Mouse (Mus musculus): ENCODE measurements around the gene Setd3.

DNA sequence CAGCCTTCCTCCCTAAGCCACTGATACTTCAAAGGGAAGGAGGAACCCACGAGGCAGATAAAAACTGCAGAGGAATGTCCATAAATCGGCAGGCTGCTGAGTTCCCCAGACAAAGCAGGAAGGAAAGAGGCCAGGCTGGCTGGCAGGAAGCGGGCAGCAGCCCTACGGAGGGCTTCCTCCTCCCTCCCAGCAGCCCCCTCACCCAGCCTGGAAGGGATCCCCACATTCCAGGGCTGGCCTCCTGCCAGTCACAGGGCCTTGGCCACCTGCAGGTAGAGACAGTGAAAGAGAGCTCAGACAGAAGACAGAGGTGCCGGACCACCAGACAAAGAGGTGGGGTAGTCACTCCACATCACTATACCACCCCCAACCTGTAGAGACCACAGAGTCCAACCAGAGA lies 33.0 kb upstream of the Setd3 start:
- no peak for TF ChIP-seq CTCF (IDR thresholded peaks at IDR 0.05; ENCODE audit: low read depth, low read length)
- no peak for TF ChIP-seq GATA1 (IDR thresholded peaks at IDR 0.05; ENCODE audit: borderline replicate concordance, low read length)
